Mouse (Mus musculus): Measurements from ENCODE around the gene Rpl23. TPM values are rescaled to one million over a fixed set of nuclear protein-coding genes. Genes with fewer than 3 reads are reported as not detected.

Rpl23 gene
- polyA plus RNA-seq, 1 experiment from 2014 or later: 774 TPM

DNA sequence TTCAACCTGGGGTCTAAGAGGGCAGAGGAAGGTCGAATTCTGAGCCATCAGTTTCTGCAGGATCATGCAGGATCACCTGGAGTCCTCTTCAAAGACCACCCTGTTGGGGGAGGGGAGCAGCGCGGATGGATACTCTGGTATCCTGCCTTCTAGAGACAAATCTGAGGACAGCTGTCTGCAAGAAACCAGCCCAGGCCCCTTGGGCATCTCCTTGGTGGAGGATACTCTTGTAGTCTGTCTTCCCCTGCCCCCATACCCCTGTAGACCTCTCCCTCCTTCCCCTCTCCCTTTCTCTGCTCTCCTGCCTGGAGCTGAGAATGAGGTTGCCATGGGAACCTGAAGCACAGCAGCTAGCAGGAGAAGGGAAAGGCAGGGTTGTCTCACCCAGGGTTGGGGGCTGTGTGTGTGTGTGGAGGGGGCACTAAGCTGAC lies 30.3 kb upstream of the Rpl23 start:
- H3K9ac ChIP-seq (replicated peaks; ENCODE audit: low read depth, low read length): no peak overlapping the region

DNA sequence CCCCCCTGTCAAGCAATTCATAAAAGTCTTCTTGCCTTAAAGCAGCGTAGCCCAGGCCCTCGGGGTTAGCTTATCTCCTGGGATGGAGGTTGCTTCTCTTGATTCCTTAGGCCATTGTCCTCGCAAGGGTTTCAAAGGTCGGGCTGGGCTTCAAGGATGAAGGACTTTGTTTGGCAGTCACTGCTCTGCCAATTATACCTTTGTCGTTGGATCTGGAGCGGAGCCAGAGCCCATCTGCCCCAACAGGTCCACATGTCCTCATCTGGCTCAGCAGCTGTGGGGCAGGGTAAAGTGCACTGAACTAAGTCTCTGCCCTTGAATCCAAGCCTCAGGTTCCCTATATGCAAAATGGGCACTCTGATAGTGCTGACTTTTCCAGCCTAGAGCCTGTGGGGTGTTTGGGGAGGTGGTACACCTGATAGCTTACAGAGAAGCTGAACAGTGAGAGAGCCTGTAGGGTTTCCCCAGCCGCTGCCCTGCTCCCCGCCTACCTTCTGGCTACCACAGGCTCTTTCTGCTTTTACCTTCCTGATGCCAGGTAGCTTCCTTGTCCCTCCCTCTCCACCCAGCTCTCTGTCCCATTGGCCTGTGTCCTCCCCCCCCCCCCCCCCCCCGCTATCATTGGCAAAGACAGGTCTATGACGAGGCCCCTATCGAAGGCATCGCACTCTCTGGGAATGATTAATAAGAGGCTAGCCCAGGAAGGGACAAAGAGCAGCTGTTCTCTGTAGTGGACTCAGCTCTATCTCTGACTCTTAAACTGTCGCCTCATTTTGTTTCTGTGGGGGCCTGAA lies 29.5 kb upstream of the Rpl23 start:
- Histone ChIP-seq H3K4me3 (ENCODE audit: low read depth, low read length) (no peak overlapping the region), H3K27ac (ENCODE audit: low read length) (peak overlapping the region; percentile 27; the same call in 1 of the 2 replicates), H3K9ac (replicated peaks; ENCODE audit: low read depth, low read length) (no peak overlapping the region), H3K4me2 (replicated peaks; ENCODE audit: low read depth, low read length) (no peak overlapping the region), H3K36me3 (ENCODE audit: control insufficient read depth, insufficient read depth, low read length) (peaks cover 44% of the 10 kb centered on the region), H3K9me3 (ENCODE audit: control insufficient read depth, low read depth, low read length) (no peaks in the 10 kb centered on the region), H3K27me3 (ENCODE audit: control insufficient read depth, insufficient read depth, low read length) (no peaks in the 10 kb centered on the region), H3K4me1 (ENCODE audit: control insufficient read depth, insufficient read depth, low read length) (peaks cover 77% of the 10 kb centered on the region)
- ATAC-seq (ENCODE audit: insufficient number of reproducible peaks, insufficient read depth, low FRiP score, low read depth): 0 out of 2 replicates have a peak, but pooled peaks have one; percentile 12
- WGBS: 26% methylated on average over 12 of the region's 13 CpGs

More for the DNA sequence above, 30.3 kb upstream of the Rpl23 start:
- ATAC-seq (ENCODE audit: insufficient number of reproducible peaks, insufficient read depth, low FRiP score, low read depth): no peak
- H3K27me3 ChIP-seq (ENCODE audit: control insufficient read depth, insufficient read depth, low read length): no peaks in the 10 kb centered on the region
- WGBS: 35% methylated on average over 3 of the region's 3 CpGs
- H3K4me3 ChIP-seq (ENCODE audit: low read depth, low read length): no peak overlapping the region
- peaks cover 41% of the 10 kb centered on the region for H3K36me3 ChIP-seq (ENCODE audit: control insufficient read depth, insufficient read depth, low read length)
- no peak overlapping the region for H3K4me2 ChIP-seq (replicated peaks; ENCODE audit: low read depth, low read length)
- H3K4me1 ChIP-seq (ENCODE audit: control insufficient read depth, insufficient read depth, low read length): peaks cover 76% of the 10 kb centered on the region
- H3K9me3 ChIP-seq (ENCODE audit: control insufficient read depth, low read depth, low read length): no peaks in the 10 kb centered on the region
- H3K27ac ChIP-seq (ENCODE audit: low read length): peak overlapping the region; percentile 27; the same call in 1 of the 2 replicates

DNA sequence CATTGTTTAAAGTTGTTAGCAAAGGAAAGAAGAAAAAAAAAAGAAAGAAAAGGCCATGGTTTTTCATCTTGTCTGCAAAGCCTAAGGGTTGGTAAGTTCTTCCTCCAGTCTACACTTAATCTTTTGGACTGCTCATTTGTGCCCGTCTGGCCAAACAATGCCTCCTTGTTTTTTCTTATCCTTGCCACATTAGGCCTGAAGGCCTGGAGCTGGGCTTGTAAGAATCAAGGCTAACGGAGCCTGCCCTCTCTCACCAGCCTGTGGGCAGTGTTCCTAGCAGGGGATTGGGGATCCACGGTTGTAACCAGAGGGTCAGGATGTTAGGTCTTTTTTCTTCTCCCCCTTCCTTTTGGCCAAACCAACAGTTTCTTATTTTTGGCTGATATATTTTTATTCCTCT lies 28.7 kb upstream of the Rpl23 start:
- no peak for ATAC-seq (ENCODE audit: insufficient number of reproducible peaks, insufficient read depth, low FRiP score, low read depth)
- Histone ChIP-seq H3K4me1 (ENCODE audit: control insufficient read depth, insufficient read depth, low read length) (peaks cover 80% of the 10 kb centered on the region), H3K36me3 (ENCODE audit: control insufficient read depth, insufficient read depth, low read length) (peaks cover 36% of the 10 kb centered on the region), H3K4me2 (replicated peaks; ENCODE audit: low read depth, low read length) (no peak overlapping the region), H3K9ac (replicated peaks; ENCODE audit: low read depth, low read length) (no peak overlapping the region), H3K27ac (ENCODE audit: low read length) (no peak overlapping the region), H3K9me3 (ENCODE audit: control insufficient read depth, low read depth, low read length) (no peaks in the 10 kb centered on the region), H3K4me3 (ENCODE audit: low read depth, low read length) (no peak overlapping the region), H3K27me3 (ENCODE audit: control insufficient read depth, insufficient read depth, low read length) (no peaks in the 10 kb centered on the region)
- WGBS: 48% methylated on average over 3 of the region's 3 CpGs

DNA sequence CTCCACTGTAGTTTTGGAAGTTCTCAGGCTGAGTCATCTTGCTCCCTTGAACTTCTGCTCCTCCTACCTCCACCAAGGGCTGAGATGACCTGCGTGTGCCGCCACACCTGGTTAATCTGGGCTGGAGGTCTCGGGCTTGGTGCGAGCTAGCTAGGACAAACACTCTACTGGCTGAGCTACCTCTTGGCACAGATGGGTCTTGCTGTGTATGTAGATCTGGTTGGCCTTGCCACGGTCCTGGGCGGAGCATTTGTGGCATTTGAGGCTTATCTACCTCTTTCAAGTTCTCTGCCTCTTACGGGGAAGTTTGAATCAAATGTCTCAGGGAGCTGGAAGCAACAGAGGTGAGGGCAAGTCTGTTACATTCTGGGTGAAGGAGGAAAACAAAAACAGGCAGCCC lies 28.1 kb upstream of the Rpl23 start:
- Histone ChIP-seq H3K4me1 (ENCODE audit: control insufficient read depth, insufficient read depth, low read length) (peaks cover 82% of the 10 kb centered on the region), H3K9me3 (ENCODE audit: control insufficient read depth, low read depth, low read length) (no peaks in the 10 kb centered on the region), H3K4me3 (ENCODE audit: low read depth, low read length) (no peak overlapping the region), H3K27me3 (ENCODE audit: control insufficient read depth, insufficient read depth, low read length) (no peaks in the 10 kb centered on the region), H3K9ac (replicated peaks; ENCODE audit: low read depth, low read length) (no peak overlapping the region), H3K27ac (ENCODE audit: low read length) (no peak overlapping the region; the same call in 1 of the 2 replicates), H3K4me2 (replicated peaks; ENCODE audit: low read depth, low read length) (no peak overlapping the region), H3K36me3 (ENCODE audit: control insufficient read depth, insufficient read depth, low read length) (peaks cover 31% of the 10 kb centered on the region)
- WGBS: 49% methylated on average over 7 of the region's 7 CpGs
- no peak for ATAC-seq (ENCODE audit: insufficient number of reproducible peaks, insufficient read depth, low FRiP score, low read depth)

DNA sequence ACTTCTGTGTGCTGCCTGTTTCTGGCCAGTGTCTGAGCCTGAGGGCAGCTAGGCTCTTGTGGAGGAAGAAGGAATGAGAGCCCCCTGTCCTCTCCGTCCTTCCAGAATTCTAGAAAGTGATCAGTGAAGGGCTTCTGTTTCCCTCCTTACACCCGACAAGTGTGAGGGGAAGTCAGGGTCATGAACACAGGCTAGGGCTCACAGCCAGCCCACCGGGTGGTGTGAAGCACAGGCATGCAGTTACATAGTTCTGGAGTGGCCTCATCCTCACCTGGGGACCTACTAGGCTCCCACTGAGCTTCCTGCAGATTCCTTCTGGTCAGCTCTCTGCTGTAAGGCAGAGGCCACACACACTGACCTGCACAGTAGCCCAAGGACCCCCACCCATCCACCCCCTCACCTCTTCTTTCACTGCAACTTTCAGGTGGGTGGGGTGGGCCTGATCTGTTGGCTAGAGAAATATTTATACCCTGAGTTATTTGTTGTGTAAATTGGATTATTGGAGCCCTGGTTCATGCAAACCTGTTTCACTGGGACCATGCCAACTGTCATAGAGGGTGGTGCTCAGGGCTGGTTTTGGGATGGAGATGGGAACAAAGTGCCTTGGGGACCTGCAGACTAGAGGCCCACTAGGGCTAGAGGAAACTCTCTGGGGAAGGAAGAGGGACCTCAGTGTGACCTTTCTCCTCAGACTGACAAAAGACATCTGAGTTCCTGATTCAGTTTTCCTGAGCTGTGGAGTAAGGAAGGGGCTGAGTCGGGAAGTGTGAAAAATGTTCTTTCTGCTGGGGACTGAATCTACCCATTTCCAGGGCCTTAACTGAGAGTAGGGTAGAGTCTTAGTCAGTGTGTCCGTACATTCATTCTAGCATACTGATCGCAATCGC lies 27.2 kb upstream of the Rpl23 start:
- H3K4me2 ChIP-seq (replicated peaks; ENCODE audit: low read depth, low read length): no peak overlapping the region
- H3K4me3 ChIP-seq (ENCODE audit: low read depth, low read length): no peak overlapping the region
- no peaks in the 10 kb centered on the region for H3K27me3 ChIP-seq (ENCODE audit: control insufficient read depth, insufficient read depth, low read length)
- H3K9ac ChIP-seq (replicated peaks; ENCODE audit: low read depth, low read length): no peak overlapping the region
- ATAC-seq (ENCODE audit: insufficient number of reproducible peaks, insufficient read depth, low FRiP score, low read depth): no peak
- H3K27ac ChIP-seq (ENCODE audit: low read length): peak overlapping the region; percentile 39; the same call in 1 of the 2 replicates
- peaks cover 31% of the 10 kb centered on the region for H3K36me3 ChIP-seq (ENCODE audit: control insufficient read depth, insufficient read depth, low read length)
- no peaks in the 10 kb centered on the region for H3K9me3 ChIP-seq (ENCODE audit: control insufficient read depth, low read depth, low read length)
- 57% methylated on average over 7 of the region's 7 CpGs for WGBS
- H3K4me1 ChIP-seq (ENCODE audit: control insufficient read depth, insufficient read depth, low read length): peaks cover 90% of the 10 kb centered on the region

DNA sequence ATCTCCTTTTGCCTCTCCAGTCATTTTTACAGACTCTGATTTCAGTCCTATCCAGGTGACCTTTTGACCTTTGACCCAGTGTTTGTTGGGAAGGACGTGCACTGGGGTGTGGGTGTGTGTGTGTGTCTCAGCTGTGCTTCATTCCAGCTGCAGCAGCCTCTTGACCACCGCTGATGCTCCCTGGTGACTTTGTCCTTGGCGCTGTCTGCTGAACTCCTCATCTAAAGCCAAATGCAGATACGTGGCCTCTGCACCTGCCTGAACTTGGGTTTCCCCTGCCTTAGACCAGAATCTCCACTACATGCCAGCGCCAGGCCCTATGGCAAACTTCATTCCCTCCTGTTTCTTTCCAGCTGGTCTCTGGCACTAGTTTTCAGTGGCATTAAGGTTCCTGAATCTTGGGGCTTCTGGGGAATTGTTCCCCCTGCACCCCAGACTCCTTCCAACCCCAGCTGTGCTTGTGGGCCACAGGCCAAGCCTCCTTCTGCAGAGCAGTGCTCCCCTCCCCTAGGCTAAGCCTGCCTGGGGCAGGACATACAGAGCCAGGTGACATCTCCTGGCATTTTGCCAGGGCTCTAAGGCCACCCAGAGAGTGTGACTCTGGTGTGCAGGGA lies 26.5 kb upstream of the Rpl23 start:
- ATAC-seq (ENCODE audit: insufficient number of reproducible peaks, insufficient read depth, low FRiP score, low read depth): no peak
- Histone ChIP-seq H3K4me3 (ENCODE audit: low read depth, low read length) (no peak overlapping the region), H3K4me1 (ENCODE audit: control insufficient read depth, insufficient read depth, low read length) (peaks cover 94% of the 10 kb centered on the region), H3K9me3 (ENCODE audit: control insufficient read depth, low read depth, low read length) (no peaks in the 10 kb centered on the region), H3K9ac (replicated peaks; ENCODE audit: low read depth, low read length) (no peak overlapping the region), H3K27me3 (ENCODE audit: control insufficient read depth, insufficient read depth, low read length) (no peaks in the 10 kb centered on the region), H3K36me3 (ENCODE audit: control insufficient read depth, insufficient read depth, low read length) (peaks cover 26% of the 10 kb centered on the region), H3K27ac (ENCODE audit: low read length) (peak overlapping the region; percentile 55; the same call in 1 of the 2 replicates), H3K4me2 (replicated peaks; ENCODE audit: low read depth, low read length) (no peak overlapping the region)
- 35% methylated on average over 5 of the region's 5 CpGs for WGBS

DNA sequence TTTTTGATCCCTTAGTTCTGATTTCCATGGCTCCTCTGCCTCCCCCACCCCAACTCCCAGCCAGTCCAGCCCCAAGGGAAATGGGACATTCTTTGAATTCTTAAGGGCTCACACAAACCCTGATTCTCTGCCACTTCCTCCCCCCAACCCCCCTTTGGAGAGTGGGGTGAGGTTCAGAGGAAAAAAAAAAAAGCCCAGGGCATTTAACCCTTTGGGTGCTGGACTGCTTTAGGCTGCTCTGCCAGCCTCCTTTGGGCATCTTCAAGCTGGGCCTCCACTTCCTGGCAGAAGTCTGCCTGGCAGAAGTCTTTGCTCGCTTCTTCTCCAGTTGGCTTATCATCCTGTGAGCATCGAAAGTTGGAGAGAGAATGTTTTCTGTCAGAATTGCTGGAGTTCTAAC lies 25.9 kb upstream of the Rpl23 start:
- Histone ChIP-seq H3K4me3 (ENCODE audit: low read depth, low read length) (no peak overlapping the region), H3K4me2 (replicated peaks; ENCODE audit: low read depth, low read length) (no peak overlapping the region), H3K9ac (replicated peaks; ENCODE audit: low read depth, low read length) (no peak overlapping the region), H3K36me3 (ENCODE audit: control insufficient read depth, insufficient read depth, low read length) (peaks cover 21% of the 10 kb centered on the region), H3K27ac (ENCODE audit: low read length) (peak overlapping the region; percentile 55; the same call in 1 of the 2 replicates), H3K9me3 (ENCODE audit: control insufficient read depth, low read depth, low read length) (no peaks in the 10 kb centered on the region), H3K27me3 (ENCODE audit: control insufficient read depth, insufficient read depth, low read length) (no peaks in the 10 kb centered on the region), H3K4me1 (ENCODE audit: control insufficient read depth, insufficient read depth, low read length) (peaks cover 88% of the 10 kb centered on the region)
- no peak for ATAC-seq (ENCODE audit: insufficient number of reproducible peaks, insufficient read depth, low FRiP score, low read depth)
- 53% methylated on average over 2 of the region's 2 CpGs for WGBS

DNA sequence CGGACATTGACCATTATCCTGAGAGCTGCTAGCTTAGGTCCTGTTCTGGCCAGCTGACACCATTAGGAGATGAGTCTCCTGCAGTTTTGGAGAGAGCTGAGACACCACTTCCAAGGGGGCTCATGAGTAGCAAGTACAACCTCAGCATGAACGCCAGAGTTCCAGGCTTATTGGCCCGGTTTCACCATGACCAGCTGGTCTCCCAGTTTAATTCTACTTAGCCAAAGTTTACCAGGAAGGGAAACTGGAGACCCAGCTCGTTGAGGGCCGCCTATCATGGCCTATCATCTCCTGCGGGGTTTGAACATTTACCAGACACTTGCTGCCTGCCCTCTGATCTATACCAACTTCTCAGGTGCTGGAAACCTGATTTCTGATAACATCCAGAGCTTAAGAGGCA lies 25.4 kb upstream of the Rpl23 start:
- Histone ChIP-seq H3K4me1 (ENCODE audit: control insufficient read depth, insufficient read depth, low read length) (peaks cover 88% of the 10 kb centered on the region), H3K9ac (replicated peaks; ENCODE audit: low read depth, low read length) (no peak overlapping the region), H3K27ac (ENCODE audit: low read length) (peak overlapping the region; percentile 23; the same call in 1 of the 2 replicates), H3K4me3 (ENCODE audit: low read depth, low read length) (no peak overlapping the region), H3K36me3 (ENCODE audit: control insufficient read depth, insufficient read depth, low read length) (peaks cover 21% of the 10 kb centered on the region), H3K9me3 (ENCODE audit: control insufficient read depth, low read depth, low read length) (no peaks in the 10 kb centered on the region), H3K4me2 (replicated peaks; ENCODE audit: low read depth, low read length) (no peak overlapping the region), H3K27me3 (ENCODE audit: control insufficient read depth, insufficient read depth, low read length) (no peaks in the 10 kb centered on the region)
- 18% methylated on average over 6 of the region's 6 CpGs for WGBS
- ATAC-seq (ENCODE audit: insufficient number of reproducible peaks, insufficient read depth, low FRiP score, low read depth): no peak
